Mouse (Mus musculus) MEL (cell line): ENCODE data around the gene Tpd52l1. TPM values are rescaled to one million over a fixed set of nuclear protein-coding genes. Genes with fewer than 3 reads are reported as not detected.

Experiments
- DNase-seq: peaks from one replicate; pipeline ENCODE4 v3.0.0; 2011; ENCODE audit warnings: low read depth, low spot score
- H3K27ac ChIP-seq: 2 replicates; pipeline ENCODE4 v1.5.1; 2012; ENCODE audit warnings: low read depth, mild to moderate bottlenecking, control low read depth, low read length, moderate library complexity; ENCODE audit not compliant: control insufficient read depth
- H3K27me3 ChIP-seq, 2 experiments: fragments of 150-350 bp in 1 of 2; sonication (generic) in 1 of 2; 2 replicates each; pipeline ENCODE4 v1.6.1; 2012; ENCODE audit warnings: low read length in 2 of 2, mild to moderate bottlenecking in 2 of 2, improper control_type of control experiment in 1 of 2, moderate library complexity in 1 of 2; ENCODE audit not compliant: insufficient read depth in 2 of 2, control insufficient read depth in 1 of 2
- H3K36me3 ChIP-seq, 2 experiments: 2 replicates each; pipeline ENCODE4 v1.6.1; 2012 to 2014; ENCODE audit warnings: low read length in 2 of 2, improper control_type of control experiment in 1 of 2, inconsistent platforms in 1 of 2, mild to moderate bottlenecking in 1 of 2; ENCODE audit not compliant: insufficient read depth in 2 of 2, control insufficient read depth in 1 of 2
- H3K4me1 ChIP-seq, 2 experiments: fragments of 150-350 bp in 1 of 2; sonication (generic) in 1 of 2; 2 replicates each; pipeline ENCODE4 v1.6.1; 2012; ENCODE audit warnings: low read length in 2 of 2, improper control_type of control experiment in 1 of 2, mild to moderate bottlenecking in 1 of 2; ENCODE audit not compliant: insufficient read depth in 2 of 2, control insufficient read depth in 1 of 2
- H3K4me3 ChIP-seq, 2 experiments: fragments of 150-350 bp in 1 of 2; sonication (generic) in 1 of 2; 2 replicates each; pipeline ENCODE4 v1.5.1; 2012; ENCODE audit warnings: low read depth in 2 of 2, low read length in 2 of 2, mild to moderate bottlenecking in 2 of 2, moderate library complexity in 2 of 2, control low read depth in 1 of 2, improper control_type of control experiment in 1 of 2; ENCODE audit not compliant: control insufficient read depth in 1 of 2, insufficient read depth in 1 of 2
- H3K79me2 ChIP-seq: 2 replicates; pipeline ENCODE4 v1.6.1; 2012; ENCODE audit warnings: mild to moderate bottlenecking, low read length, moderate library complexity; ENCODE audit not compliant: control insufficient read depth, poor library complexity, insufficient read depth
- H3K9ac ChIP-seq: 2 replicates; pipeline ENCODE4 v1.6.1; 2012; ENCODE audit warnings: low read depth, mild to moderate bottlenecking, control low read depth, low read length, moderate library complexity; ENCODE audit not compliant: control insufficient read depth, poor library complexity, severe bottlenecking
- H3K9me3 ChIP-seq: fragments of 150-350 bp; sonication (generic); replicated peaks from 2 replicates; pipeline ENCODE4 v1.6.1; 2012; ENCODE audit warnings: mild to moderate bottlenecking, low read length, improper control_type of control experiment, moderate library complexity; ENCODE audit not compliant: insufficient read depth
- CHD1 ChIP-seq: IDR thresholded peaks from 2 replicates; pipeline ENCODE4 v1.6.1; 2012; ENCODE audit warnings: low read depth, mild to moderate bottlenecking, inconsistent platforms, low read length, improper control_type of control experiment
- CTCF ChIP-seq, 3 experiments: IDR thresholded peaks in 2 of 3; conservative IDR thresholded peaks in 1 of 3; 2 replicates each; pipeline ENCODE4 v1.5.1; 2011 to 2012; ENCODE audit warnings: low read length in 3 of 3, low read depth in 2 of 3, mild to moderate bottlenecking in 2 of 3, improper control_type of control experiment in 1 of 3, inconsistent platforms in 1 of 3, mixed read lengths in 1 of 3, moderate library complexity in 1 of 3; ENCODE audit not compliant: control insufficient read depth in 1 of 3, insufficient read depth in 1 of 3, poor library complexity in 1 of 3, severe bottlenecking in 1 of 3
- ETS1 ChIP-seq: IDR thresholded peaks from 2 replicates; pipeline ENCODE4 v1.6.1; 2012; ENCODE audit warnings: low read depth, mild to moderate bottlenecking, inconsistent platforms, low read length, improper control_type of control experiment, moderate library complexity
- GABPA ChIP-seq: IDR thresholded peaks from 2 replicates; pipeline ENCODE4 v1.6.1; 2012; ENCODE audit warnings: low read depth, mild to moderate bottlenecking, inconsistent platforms, low read length, improper control_type of control experiment, moderate library complexity
- GATA1 ChIP-seq: IDR thresholded peaks from 2 replicates; pipeline ENCODE4 v1.6.1; 2011; ENCODE audit warnings: low read depth, low read length, improper control_type of control experiment
- HCFC1 ChIP-seq: IDR thresholded peaks from 2 replicates; pipeline ENCODE4 v1.6.1; 2012; ENCODE audit warnings: low read depth, mild to moderate bottlenecking, inconsistent platforms, low read length, improper control_type of control experiment, moderate library complexity
- JUND ChIP-seq: IDR thresholded peaks from 2 replicates; pipeline ENCODE4 v1.6.1; 2011; ENCODE audit warnings: low read depth, mild to moderate bottlenecking, improper control_type of control experiment, low read length
- MAFK ChIP-seq: IDR thresholded peaks from 2 replicates; pipeline ENCODE4 v1.6.1; 2011; ENCODE audit warnings: low read depth, mild to moderate bottlenecking, low read length, improper control_type of control experiment, borderline replicate concordance
- MAX ChIP-seq: IDR thresholded peaks from 2 replicates; pipeline ENCODE4 v1.6.1; 2011; ENCODE audit warnings: low read length, improper control_type of control experiment
- NRF1 ChIP-seq: IDR thresholded peaks from 2 replicates; pipeline ENCODE4 v1.6.1; 2014; ENCODE audit warnings: low read depth, mild to moderate bottlenecking, inconsistent platforms, low read length, improper control_type of control experiment, moderate library complexity; ENCODE audit not compliant: poor library complexity, insufficient read depth, severe bottlenecking
- POLR2A ChIP-seq, 2 experiments: IDR thresholded peaks; 2 replicates each; pipeline ENCODE4 v1.6.1; 2011 to 2012; ENCODE audit warnings: low read length in 2 of 2, mild to moderate bottlenecking in 2 of 2, control low read depth in 1 of 2, improper control_type of control experiment in 1 of 2, low read depth in 1 of 2, moderate library complexity in 1 of 2; ENCODE audit not compliant: control insufficient read depth in 1 of 2, insufficient read depth in 1 of 2, poor library complexity in 1 of 2
- POLR2AphosphoS2 ChIP-seq: IDR thresholded peaks from 2 replicates; pipeline ENCODE4 v1.6.1; 2011; ENCODE audit warnings: low read length, improper control_type of control experiment
- RAD21 ChIP-seq: IDR thresholded peaks from 2 replicates; pipeline ENCODE4 v1.6.1; 2011; ENCODE audit warnings: mild to moderate bottlenecking, low read depth, low read length, improper control_type of control experiment
- SIN3A ChIP-seq: IDR thresholded peaks from 2 replicates; pipeline ENCODE4 v1.6.1; 2012; ENCODE audit warnings: low read length, improper control_type of control experiment, inconsistent platforms
- TBP ChIP-seq: IDR thresholded peaks from 2 replicates; pipeline ENCODE4 v1.8.0; 2011; ENCODE audit warnings: low read depth, low read length, improper control_type of control experiment
- ZC3H11A ChIP-seq: IDR thresholded peaks from 2 replicates; pipeline ENCODE4 v1.6.1; 2012; ENCODE audit warnings: low read depth, mild to moderate bottlenecking, inconsistent platforms, low read length, improper control_type of control experiment
- ZNF384 ChIP-seq: IDR thresholded peaks from 2 replicates; pipeline ENCODE4 v1.6.1; 2012; ENCODE audit warnings: low read depth, mild to moderate bottlenecking, inconsistent platforms, low read length, improper control_type of control experiment
- polyA plus RNA-seq, 2 experiments: library from polyadenylated mRNA; stranded (reverse) in 1 of 2; unstranded in 1 of 2; fragments of >175 nt in 1 of 2; fragments of >200 nt in 1 of 2; gene quantifications; 2 replicates each; pipeline versions ENCODE4 v1.2.1 to v1.2.4; 2012; ENCODE audit warnings: low replicate concordance in 2 of 2, low read depth in 1 of 2; ENCODE audit not compliant: insufficient read length in 2 of 2, insufficient read depth in 1 of 2, missing spikeins in 1 of 2
- total RNA-seq: library from RNA; depleted of rRNA; stranded (reverse); fragments of 300-350 nt; gene quantifications from 2 replicates; pipeline ENCODE4 v1.2.3, GENCODE M21; 2012; rRNA removed

Gene Tpd52l1
- total RNA-seq = not detected in 2 replicates
- not detected for polyA plus RNA-seq

GRCm38 (mm10) chr10:31445291-31446124 is at the start of gene Tpd52l1:
Tpd52l1 (minus strand) TSS chr10:31445958.
- Histone ChIP-seq H3K27me3 (no peaks in the 10 kb centered on the region), H3K27ac (no peak within 1 kb of the TSS), H3K4me1 (no peaks in the 10 kb centered on the region), H3K36me3 (no peaks in the 10 kb centered on the region), H3K9ac (no peak within 1 kb of the TSS), H3K4me3 (no peak within 1 kb of the TSS), H3K79me2 (no peaks in the 10 kb centered on the region), H3K9me3 (no peaks in the 10 kb centered on the region)
- TF ChIP-seq NRF1 (no peak), GABPA (no peak), CTCF (IDR thresholded peaks at IDR 0.05 in 2 of 3, conservative IDR thresholded peaks at IDR 0.05 in 1 of 3; ENCODE audit: control insufficient read depth in 1 of 3, insufficient read depth in 1 of 3, low read depth in 2 of 3, low read length in 3 of 3, poor library complexity in 1 of 3, severe bottlenecking in 1 of 3) (0 out of 6 replicates have a peak, but pooled peaks of 1 of the 3 experiments have one; percentile 1), MAX (no peak)
- DNase-seq = no peak

GRCm38 (mm10) chr10:31494296-31494695 is 48.5 kb upstream of the Tpd52l1 start:
- TF ChIP-seq CHD1 (no peak), POLR2A (IDR thresholded peaks at IDR 0.05; ENCODE audit: control insufficient read depth in 1 of 2, insufficient read depth in 1 of 2, low read depth in 1 of 2, low read length in 2 of 2, poor library complexity in 1 of 2) (no peak), GATA1 (no peak), MAFK (no peak), RAD21 (no peak), JUND (no peak), HCFC1 (no peak), MAX (no peak), ZNF384 (no peak), SIN3A (no peak), ZC3H11A (no peak), POLR2AphosphoS2 (no peak), TBP (no peak), ETS1 (no peak)
- TF ChIP-seq, all 39 proteins: peak for 0
- H3K79me2 ChIP-seq = no peaks in the 10 kb centered on the region
- no peaks in the 10 kb centered on the region for H3K36me3 ChIP-seq
- H3K9ac ChIP-seq = no peak overlapping the region
- H3K4me1 ChIP-seq = no peaks in the 10 kb centered on the region
- no peaks in the 10 kb centered on the region for H3K27me3 ChIP-seq
- H3K9me3 ChIP-seq = no peaks in the 10 kb centered on the region
- no peak overlapping the region for H3K27ac ChIP-seq
- DNase-seq = no peak
- H3K4me3 ChIP-seq = no peak overlapping the region
